Mouse (Mus musculus): ENCODE data around the gene Arhgap10. TPM values are rescaled to one million over a fixed set of nuclear protein-coding genes. Genes with fewer than 3 reads are reported as not detected.

Gene Arhgap10
- total and polyA plus RNA-seq, 2 experiments from 2014 or later: 3.3 to 4.5 TPM

DNA sequence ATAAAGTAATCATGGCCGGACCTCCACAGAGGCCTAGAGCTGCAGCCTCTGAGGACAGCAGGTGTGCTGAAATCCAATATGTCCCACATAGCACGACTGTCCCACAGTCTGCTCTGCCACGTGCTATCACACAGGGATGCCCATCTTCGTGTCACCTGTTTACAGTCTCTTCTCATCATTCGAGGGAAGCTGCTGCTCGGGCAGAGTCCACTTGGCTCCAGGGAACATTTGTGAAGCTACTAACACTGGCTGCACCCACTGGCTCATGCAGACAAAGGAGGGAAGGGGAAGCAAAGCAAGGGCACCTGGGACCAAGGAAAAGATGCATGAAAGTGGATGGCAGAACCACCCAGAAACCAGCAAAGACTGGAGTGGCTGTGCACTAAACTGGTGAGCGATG lies 148.1 kb downstream of the Arhgap10 start:
- H3K4me2 ChIP-seq (ENCODE audit: low read depth): no peak overlapping the region
- no peak overlapping the region for H3K27ac ChIP-seq (ENCODE audit: low read depth, low read length)
- no peaks in the 10 kb centered on the region for H3K36me3 ChIP-seq (ENCODE audit: insufficient read depth)
- H3K27me3 ChIP-seq (ENCODE audit: insufficient read depth, low read length): no peaks in the 10 kb centered on the region
- WGBS: 75% methylated on average over 7 of the region's 7 CpGs
- H3K4me3 ChIP-seq (ENCODE audit: low read depth, low read length): no peak overlapping the region
- ATAC-seq (no peak), DNase-seq (no peak)
- H3K4me1 ChIP-seq (ENCODE audit: insufficient read depth): no peaks in the 10 kb centered on the region
- no peak overlapping the region for H3K9ac ChIP-seq
- no peaks in the 10 kb centered on the region for H3K9me3 ChIP-seq (ENCODE audit: low read length)
- no peak for TF ChIP-seq CTCF (IDR thresholded peaks at IDR 0.05; ENCODE audit: low read depth)

DNA sequence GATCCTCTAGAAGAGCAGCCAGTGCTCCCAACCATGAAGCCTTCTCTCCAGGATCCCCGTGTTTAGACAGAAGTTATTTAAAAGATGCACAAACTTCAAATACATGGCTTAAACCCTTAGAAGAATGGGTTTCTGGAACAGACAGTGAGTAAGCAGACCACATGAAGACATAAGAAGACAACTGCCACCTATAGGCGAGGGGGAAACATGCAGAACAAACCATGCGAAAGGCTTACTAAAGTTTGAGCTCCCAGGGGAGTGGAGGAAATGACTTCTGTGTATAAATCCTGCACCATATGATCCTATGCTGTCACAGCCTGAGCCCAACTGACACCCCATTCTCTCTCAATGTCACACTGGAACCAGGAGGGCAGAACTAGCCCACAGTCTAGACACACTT lies 150.7 kb downstream of the Arhgap10 start:
- H3K27me3 ChIP-seq (ENCODE audit: insufficient read depth, low read length): no peaks in the 10 kb centered on the region
- H3K36me3 ChIP-seq (ENCODE audit: insufficient read depth): no peaks in the 10 kb centered on the region
- H3K4me1 ChIP-seq (ENCODE audit: insufficient read depth): no peaks in the 10 kb centered on the region
- no peaks in the 10 kb centered on the region for H3K9me3 ChIP-seq (ENCODE audit: low read length)
- H3K4me2 ChIP-seq (ENCODE audit: low read depth): no peak overlapping the region
- no peak overlapping the region for H3K9ac ChIP-seq
- DNase-seq (no peak), ATAC-seq (no peak)
- 55% methylated on average over 3 of the region's 3 CpGs for WGBS
- no peak overlapping the region for H3K27ac ChIP-seq (ENCODE audit: low read depth, low read length)
- TF ChIP-seq CTCF (IDR thresholded peaks at IDR 0.05; ENCODE audit: low read depth): peak; percentile 48
- no peak overlapping the region for H3K4me3 ChIP-seq (ENCODE audit: low read depth, low read length)

DNA sequence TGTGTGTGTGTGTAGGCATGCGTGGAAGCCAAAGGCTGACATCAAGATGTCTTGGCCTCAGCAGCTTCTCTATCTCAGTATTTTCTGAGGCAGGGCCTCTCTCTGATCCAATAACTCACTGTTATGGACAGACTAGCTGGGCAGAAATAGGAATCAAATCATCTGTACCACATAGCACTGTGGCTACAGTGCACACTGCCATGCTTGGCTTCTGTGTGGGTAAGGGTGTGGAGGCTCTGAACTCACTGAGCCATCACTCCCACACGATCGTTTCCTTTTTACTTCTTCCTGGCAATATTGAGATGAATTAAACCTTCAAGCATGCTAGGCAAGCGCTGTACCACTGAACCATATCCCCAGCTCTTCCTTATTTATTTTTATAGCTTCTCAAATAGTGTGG lies 151.3 kb downstream of the Arhgap10 start:
- no peak overlapping the region for H3K4me3 ChIP-seq (ENCODE audit: low read depth, low read length)
- 0 out of 2 replicates have a peak, but pooled peaks cover 2% of the 10 kb centered on the region for H3K4me1 ChIP-seq (ENCODE audit: insufficient read depth)
- H3K27ac ChIP-seq (ENCODE audit: low read depth, low read length): no peak overlapping the region
- no peak overlapping the region for H3K4me2 ChIP-seq (ENCODE audit: low read depth)
- no peaks in the 10 kb centered on the region for H3K36me3 ChIP-seq (ENCODE audit: insufficient read depth)
- H3K9me3 ChIP-seq (ENCODE audit: low read length): no peaks in the 10 kb centered on the region
- ATAC-seq: no peak
- WGBS: 93% methylated on average over 4 of the region's 4 CpGs
- H3K9ac ChIP-seq: no peak overlapping the region
- DNase-seq: no peak
- no peak for TF ChIP-seq CTCF (IDR thresholded peaks at IDR 0.05; ENCODE audit: low read depth)
- peaks cover 3% of the 10 kb centered on the region; the same call in 1 of the 2 replicates for H3K27me3 ChIP-seq (ENCODE audit: insufficient read depth, low read length)

DNA sequence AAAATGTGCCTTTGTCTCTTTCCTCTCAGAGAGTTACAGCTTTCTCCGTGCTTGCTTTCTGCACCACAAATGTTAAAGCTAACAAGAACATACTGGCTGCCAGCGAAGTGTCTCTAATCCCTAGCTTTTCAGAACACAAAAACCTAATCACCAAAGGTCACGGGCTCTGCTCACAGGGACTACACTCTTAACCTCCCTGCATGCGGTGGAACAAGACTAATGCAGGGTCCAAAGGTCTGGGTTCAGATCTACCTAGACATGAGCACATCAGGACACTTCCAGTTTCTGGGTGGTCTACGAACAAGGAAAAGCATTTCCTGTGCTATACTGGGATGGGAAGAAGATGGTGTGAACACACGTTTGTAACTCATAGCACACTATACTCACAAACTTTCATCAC lies 151.8 kb downstream of the Arhgap10 start:
- no peak overlapping the region for H3K9ac ChIP-seq
- no peak overlapping the region for H3K27ac ChIP-seq (ENCODE audit: low read depth, low read length)
- no peaks in the 10 kb centered on the region for H3K36me3 ChIP-seq (ENCODE audit: insufficient read depth)
- H3K9me3 ChIP-seq (ENCODE audit: low read length): no peaks in the 10 kb centered on the region
- H3K4me3 ChIP-seq (ENCODE audit: low read depth, low read length): no peak overlapping the region
- no peak for TF ChIP-seq CTCF (IDR thresholded peaks at IDR 0.05; ENCODE audit: low read depth)
- no peak overlapping the region for H3K4me2 ChIP-seq (ENCODE audit: low read depth)
- DNase-seq (no peak), ATAC-seq (no peak)
- WGBS: 61% methylated on average over 6 of the region's 6 CpGs
- H3K27me3 ChIP-seq (ENCODE audit: insufficient read depth, low read length): peaks cover 3% of the 10 kb centered on the region; the same call in 1 of the 2 replicates
- peaks cover 7% of the 10 kb centered on the region; the same call in 1 of the 2 replicates for H3K4me1 ChIP-seq (ENCODE audit: insufficient read depth)

DNA sequence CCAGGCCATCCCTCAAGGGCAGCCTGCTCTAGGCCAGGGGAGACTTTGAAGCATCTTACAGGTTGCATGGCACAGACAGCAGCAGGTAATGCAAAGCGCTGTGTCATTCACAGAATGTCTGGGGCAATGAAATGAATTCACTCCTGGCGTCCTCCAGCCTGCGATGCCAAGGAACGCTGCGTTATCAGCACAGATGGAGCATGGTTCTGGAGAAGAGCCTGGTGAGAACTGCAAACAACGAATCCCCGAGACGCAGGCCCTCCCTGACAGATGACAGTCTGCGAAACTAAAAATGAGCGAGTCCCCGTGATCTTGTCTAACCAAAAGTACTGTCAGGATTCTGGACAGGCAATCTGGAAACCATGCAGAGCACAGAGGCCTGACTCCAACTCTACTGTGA lies 153.3 kb downstream of the Arhgap10 start:
- H3K27ac ChIP-seq (ENCODE audit: low read depth, low read length): no peak overlapping the region
- H3K9ac ChIP-seq: no peak overlapping the region
- no peaks in the 10 kb centered on the region for H3K36me3 ChIP-seq (ENCODE audit: insufficient read depth)
- 64% methylated on average over 11 of the region's 11 CpGs for WGBS
- H3K4me3 ChIP-seq (ENCODE audit: low read depth, low read length): no peak overlapping the region
- H3K27me3 ChIP-seq (ENCODE audit: insufficient read depth, low read length): peaks cover 3% of the 10 kb centered on the region; the same call in 1 of the 2 replicates
- no peak overlapping the region for H3K4me2 ChIP-seq (ENCODE audit: low read depth)
- TF ChIP-seq CTCF (IDR thresholded peaks at IDR 0.05; ENCODE audit: low read depth): no peak
- peaks cover 14% of the 10 kb centered on the region; the same call in 1 of the 2 replicates for H3K4me1 ChIP-seq (ENCODE audit: insufficient read depth)
- ATAC-seq: peak; percentile 85
- DNase-seq: peak; percentile 78
- no peaks in the 10 kb centered on the region for H3K9me3 ChIP-seq (ENCODE audit: low read length)

DNA sequence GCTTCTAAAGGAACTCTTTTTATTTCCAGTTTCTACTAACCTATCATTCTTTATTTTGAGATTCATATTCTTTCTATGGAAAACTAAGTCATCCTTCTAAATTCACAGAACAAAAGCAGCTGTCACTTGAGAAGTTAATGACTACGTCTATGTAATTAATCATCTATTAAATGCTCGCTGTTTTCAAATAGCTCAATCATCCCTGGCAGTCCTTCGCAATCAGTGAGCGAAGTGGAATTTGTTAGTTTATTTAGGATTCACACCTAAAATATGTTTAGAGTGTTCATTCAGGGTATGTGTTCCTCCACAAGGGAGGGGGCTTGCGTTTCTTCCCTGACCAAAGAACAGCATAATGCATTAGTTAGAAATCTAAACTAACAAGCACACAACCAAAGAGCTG lies 156.9 kb downstream of the Arhgap10 start:
- ATAC-seq (peak; percentile 21; the same call in 1 of the 2 replicates), DNase-seq (no peak)
- 22% methylated on average over 5 of the region's 5 CpGs for WGBS
- Histone ChIP-seq H3K27me3 (ENCODE audit: insufficient read depth, low read length) (peaks cover 3% of the 10 kb centered on the region; the same call in 1 of the 2 replicates), H3K9ac (no peak overlapping the region), H3K4me2 (ENCODE audit: low read depth) (no peak overlapping the region; the same call in 1 of the 2 replicates), H3K4me1 (ENCODE audit: insufficient read depth) (peaks cover 14% of the 10 kb centered on the region; the same call in 1 of the 2 replicates), H3K9me3 (ENCODE audit: low read length) (no peaks in the 10 kb centered on the region), H3K4me3 (ENCODE audit: low read depth, low read length) (no peak overlapping the region), H3K36me3 (ENCODE audit: insufficient read depth) (no peaks in the 10 kb centered on the region), H3K27ac (ENCODE audit: low read depth, low read length) (no peak overlapping the region)
- TF ChIP-seq CTCF (IDR thresholded peaks at IDR 0.05; ENCODE audit: low read depth): no peak

DNA sequence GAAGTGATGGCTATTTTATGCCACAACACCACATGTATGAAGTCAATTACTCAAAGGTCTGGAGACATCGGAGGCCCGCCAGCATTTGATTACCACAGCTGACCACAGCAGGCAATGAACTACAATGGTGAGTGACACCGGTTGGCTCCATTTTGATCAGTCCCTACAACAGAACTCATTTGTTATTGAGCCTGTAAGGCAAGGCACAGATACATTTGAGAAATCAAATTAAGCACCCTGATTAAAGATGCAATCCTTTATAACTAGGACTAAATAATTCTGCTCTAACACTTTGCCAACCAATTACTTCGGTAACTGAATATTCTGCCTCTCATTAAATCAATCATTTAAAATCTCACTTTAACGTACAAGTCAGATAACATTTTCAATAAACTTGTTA lies 157.3 kb downstream of the Arhgap10 start:
- H3K27ac ChIP-seq (ENCODE audit: low read depth, low read length): no peak overlapping the region
- peaks cover 14% of the 10 kb centered on the region; the same call in 1 of the 2 replicates for H3K4me1 ChIP-seq (ENCODE audit: insufficient read depth)
- no peaks in the 10 kb centered on the region for H3K9me3 ChIP-seq (ENCODE audit: low read length)
- H3K36me3 ChIP-seq (ENCODE audit: insufficient read depth): no peaks in the 10 kb centered on the region
- no peak overlapping the region for H3K4me3 ChIP-seq (ENCODE audit: low read depth, low read length)
- ATAC-seq: no peak
- 34% methylated on average over 5 of the region's 5 CpGs for WGBS
- peaks cover 3% of the 10 kb centered on the region; the same call in 1 of the 2 replicates for H3K27me3 ChIP-seq (ENCODE audit: insufficient read depth, low read length)
- DNase-seq: no peak
- TF ChIP-seq CTCF (IDR thresholded peaks at IDR 0.05; ENCODE audit: low read depth): no peak
- no peak overlapping the region for H3K9ac ChIP-seq
- no peak overlapping the region for H3K4me2 ChIP-seq (ENCODE audit: low read depth)

Measured in forebrain, postnatal 0 days (tissue).